8 mouse cellular contexts compared by ENCODE assay signal in genomic region chr6:72235098-72235806, GRCm38 (mm10). TPM values are rescaled to one million over a fixed set of nuclear protein-coding genes. Genes with fewer than 3 reads are reported as not detected.
DNase-seq lines count a peak whose midpoint lies in the region; ATAC-seq and TF ChIP-seq lines count a peak whose summit lies in the region.

Atoh8 (minus strand) TSS chr6:72235577.

- peaks cover 45% of the 10 kb centered on the region for H3K4me1 ChIP-seq in embryonic facial prominence, embryonic 12.5 days
- H3K4me1 ChIP-seq in heart, embryonic 10.5 days = peaks cover 79% of the 10 kb centered on the region
- no peaks in the 10 kb centered on the region for H3K4me1 ChIP-seq in liver, embryonic 14.5 days (replicated peaks; ENCODE audit: control insufficient read depth in 2 of 2, insufficient read depth in 2 of 2, low read length in 1 of 2)
- H3K4me1 ChIP-seq in neural tube, embryonic 11.5 days (ENCODE audit: control insufficient read depth, insufficient read depth, low read length) = peaks cover 21% of the 10 kb centered on the region

- H3K9ac ChIP-seq in embryonic facial prominence, embryonic 12.5 days = peak within 1 kb of the TSS; percentile 66
- H3K9ac ChIP-seq in liver, embryonic 14.5 days (replicated peaks) = no peak within 1 kb of the TSS
- peak within 1 kb of the TSS; percentile 59 for H3K9ac ChIP-seq in neural tube, embryonic 11.5 days (ENCODE audit: low read length)

- ATAC-seq in embryonic facial prominence, embryonic 12.5 days (ENCODE audit: insufficient number of reproducible peaks, insufficient read depth, low FRiP score, low TSS enrichment) = peak; percentile 30
- no peak for ATAC-seq in liver, embryonic 14.5 days (ENCODE audit: insufficient read depth)
- ATAC-seq in neural tube, embryonic 11.5 days (ENCODE audit: insufficient read depth, low FRiP score, low TSS enrichment) = no peak
- no peak for ATAC-seq in megakaryocyte-erythroid progenitor cell, adult 5-6 weeks (replicated peaks; ENCODE audit: low FRiP score, low TSS enrichment, poor library complexity, severe bottlenecking)

- H3K27me3 ChIP-seq in embryonic facial prominence, embryonic 12.5 days = peaks cover 27% of the 10 kb centered on the region
- peaks cover 71% of the 10 kb centered on the region for H3K27me3 ChIP-seq in heart, embryonic 10.5 days (ENCODE audit: insufficient read depth, poor library complexity, severe bottlenecking)
- peaks cover 62% of the 10 kb centered on the region for H3K27me3 ChIP-seq in liver, embryonic 14.5 days (ENCODE audit: control insufficient read depth, insufficient read depth, low read length)
- H3K27me3 ChIP-seq in neural tube, embryonic 11.5 days (ENCODE audit: control insufficient read depth, insufficient read depth, low read length) = peaks cover 33% of the 10 kb centered on the region

- peak within 1 kb of the TSS; percentile 66 for H3K4me3 ChIP-seq in embryonic facial prominence, embryonic 12.5 days
- H3K4me3 ChIP-seq in heart, embryonic 10.5 days = peak within 1 kb of the TSS; percentile 80
- peak within 1 kb of the TSS; percentile 13 to 41 for H3K4me3 ChIP-seq in liver, embryonic 14.5 days (ENCODE audit: insufficient read depth in 1 of 2, low read depth in 2 of 2, low read length in 2 of 2)
- H3K4me3 ChIP-seq in neural tube, embryonic 11.5 days (ENCODE audit: low read depth, low read length) = peak within 1 kb of the TSS; percentile 52

- no peaks in the 10 kb centered on the region for H3K9me3 ChIP-seq in embryonic facial prominence, embryonic 12.5 days
- no peaks in the 10 kb centered on the region for H3K9me3 ChIP-seq in heart, embryonic 10.5 days
- H3K9me3 ChIP-seq in liver, embryonic 14.5 days (ENCODE audit: control insufficient read depth, low read length) = no peaks in the 10 kb centered on the region
- H3K9me3 ChIP-seq in neural tube, embryonic 11.5 days (ENCODE audit: control insufficient read depth, low read length) = no peaks in the 10 kb centered on the region

- TF ChIP-seq CTCF in liver, embryonic 14.5 days (IDR thresholded peaks at IDR 0.05; ENCODE audit: low read depth) = no peak

- TF ChIP-seq EP300 in liver, embryonic 14.5 days (IDR thresholded peaks at IDR 0.05; ENCODE audit: low read depth) = no peak

- WGBS in embryonic facial prominence, embryonic 12.5 days = 1% methylated on average over 66 of the region's 68 CpGs
- WGBS in heart, embryonic 10.5 days = under 1% methylated on average over 68 of the region's 68 CpGs
- WGBS in liver, embryonic 14.5 days (ENCODE audit: insufficient replicate concordance) = under 1% methylated on average over 68 of the region's 68 CpGs
- under 1% methylated on average over 67 of the region's 68 CpGs for WGBS in neural tube, embryonic 11.5 days

- H3K36me3 ChIP-seq in embryonic facial prominence, embryonic 12.5 days = no peaks in the 10 kb centered on the region
- H3K36me3 ChIP-seq in heart, embryonic 10.5 days = no peaks in the 10 kb centered on the region
- no peaks in the 10 kb centered on the region for H3K36me3 ChIP-seq in liver, embryonic 14.5 days (replicated peaks; ENCODE audit: control insufficient read depth, insufficient read depth, low read depth)
- no peaks in the 10 kb centered on the region for H3K36me3 ChIP-seq in neural tube, embryonic 11.5 days (ENCODE audit: control insufficient read depth, insufficient read depth, low read length)

- peak within 1 kb of the TSS; percentile 79 for H3K27ac ChIP-seq in embryonic facial prominence, embryonic 12.5 days
- H3K27ac ChIP-seq in heart, embryonic 10.5 days = peak within 1 kb of the TSS; percentile 86
- H3K27ac ChIP-seq in liver, embryonic 14.5 days = no peak within 1 kb of the TSS
- H3K27ac ChIP-seq in neural tube, embryonic 11.5 days (ENCODE audit: low read depth, low read length) = peak within 1 kb of the TSS; percentile 39; the same call in 1 of the 2 replicates

- H3K4me2 ChIP-seq in embryonic facial prominence, embryonic 12.5 days (replicated peaks) = peak within 1 kb of the TSS; percentile 99
- H3K4me2 ChIP-seq in liver, embryonic 14.5 days (ENCODE audit: low read depth) = peak within 1 kb of the TSS; percentile 58
- H3K4me2 ChIP-seq in neural tube, embryonic 11.5 days (ENCODE audit: low read depth) = peak within 1 kb of the TSS; percentile 99

- DNase-seq in 3T3-L1 (ENCODE audit: low read depth, low spot score) (peak; percentile 56), adipocyte (ENCODE audit: low spot score) (peak; percentile 65)
- DNase-seq in heart, embryonic 10.5 days (ENCODE audit: low spot score) = no peak
- DNase-seq in kidney, adult 9 months = peak; percentile 43
- DNase-seq in liver, embryonic 14.5 days (ENCODE audit: low read depth in 3 of 3, low spot score in 3 of 3) = no peak
- DNase-seq in neural tube, embryonic 11.5 days (ENCODE audit: low spot score) = peak; percentile 73

RNA-seq across cellular contexts. Expression of gene Atoh8, which starts in this region (rescaled TPM):
- polyA plus RNA-seq in embryonic facial prominence, embryonic 12.5 days (2016; fragmentation: Nextera tagmentation; extraction: Ambion mirVana) = 16.4 and 18.6 TPM in 2 replicates
- 10.9 and 15.7 TPM in 2 replicates for polyA plus RNA-seq in heart, embryonic 10.5 days (2016; fragmentation: Nextera tagmentation; extraction: Ambion mirVana)
- 0.40 and 0.48 TPM in 2 replicates for polyA plus RNA-seq in liver, embryonic 14.5 days (2012; rRNA removed)
- polyA plus RNA-seq in liver, embryonic 14.5 days (2014; fragmentation: Nextera tagmentation; extraction: Ambion mirVana) = 0.29 and 0.53 TPM in 2 replicates
- polyA plus RNA-seq in neural tube, embryonic 11.5 days (2014; fragmentation: Nextera tagmentation; extraction: Ambion mirVana) = 8.5 and 9.4 TPM in 2 replicates
- not detected in 2 replicates for total RNA-seq in megakaryocyte-erythroid progenitor cell, adult 5-6 weeks (2014; fragmentation: Nextera tagmentation)
- 0.91 TPM in 1 of 2 replicates, not detected in the other for total RNA-seq in megakaryocyte-erythroid progenitor cell, adult 5-6 weeks (2017)

Comparison
In these comparisons a context has a peak if more than half of its experiments do, and no peak if none do; other contexts are left out.
1. DNase-seq: peak in 3T3-L1 (single experiment), adipocyte (single experiment), kidney, adult 9 months (single experiment) and neural tube, embryonic 11.5 days (single experiment); none in heart, embryonic 10.5 days (single experiment) and liver, embryonic 14.5 days (0 of 3).
2. H3K4me3 ChIP-seq: peak in every context shown above with its lines; median percentile 80 in heart, embryonic 10.5 days; 66 in embryonic facial prominence, embryonic 12.5 days; 52 in neural tube, embryonic 11.5 days; 27 in liver, embryonic 14.5 days.
3. Peak in every context shown above with its lines, with median percentiles within 50 percentile points of each other: H3K4me2 ChIP-seq.